Mouse (Mus musculus) lung, postnatal 25 days (tissue): ENCODE data around the gene Wwp2.

Source experiments
- DNase-seq: peaks from one replicate; pipeline ENCODE4 v3.0.0; 2022; ENCODE audit warnings: low spot score

Gene Wwp2

DNA sequence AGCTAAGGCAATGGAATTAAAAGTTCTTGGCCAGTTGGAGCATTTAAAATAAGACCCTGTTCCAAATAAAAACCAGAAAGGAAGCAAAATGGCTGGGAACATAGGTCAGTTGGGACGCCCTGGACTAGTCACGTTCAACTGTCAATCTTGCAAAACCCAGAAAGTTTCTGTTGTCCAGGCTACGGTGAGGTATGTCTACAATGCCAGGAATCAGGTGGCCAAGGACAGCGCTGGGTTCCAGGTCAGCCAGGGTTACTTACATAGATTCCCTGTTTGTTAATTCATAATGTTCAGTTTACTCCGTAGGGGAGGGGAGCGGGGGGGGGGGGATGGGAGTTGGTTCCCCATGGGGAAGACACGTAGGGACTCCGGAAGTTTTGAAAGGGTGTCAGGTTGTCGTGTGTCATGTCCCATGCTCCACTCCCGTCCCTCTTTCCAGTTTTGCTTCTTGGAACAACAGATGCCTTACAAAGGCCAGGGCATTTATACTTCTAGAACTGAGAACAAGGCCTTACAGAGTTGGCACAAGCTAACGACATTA, 674 bp upstream of the Wwp2 start:
- DNase-seq: no peak

DNA sequence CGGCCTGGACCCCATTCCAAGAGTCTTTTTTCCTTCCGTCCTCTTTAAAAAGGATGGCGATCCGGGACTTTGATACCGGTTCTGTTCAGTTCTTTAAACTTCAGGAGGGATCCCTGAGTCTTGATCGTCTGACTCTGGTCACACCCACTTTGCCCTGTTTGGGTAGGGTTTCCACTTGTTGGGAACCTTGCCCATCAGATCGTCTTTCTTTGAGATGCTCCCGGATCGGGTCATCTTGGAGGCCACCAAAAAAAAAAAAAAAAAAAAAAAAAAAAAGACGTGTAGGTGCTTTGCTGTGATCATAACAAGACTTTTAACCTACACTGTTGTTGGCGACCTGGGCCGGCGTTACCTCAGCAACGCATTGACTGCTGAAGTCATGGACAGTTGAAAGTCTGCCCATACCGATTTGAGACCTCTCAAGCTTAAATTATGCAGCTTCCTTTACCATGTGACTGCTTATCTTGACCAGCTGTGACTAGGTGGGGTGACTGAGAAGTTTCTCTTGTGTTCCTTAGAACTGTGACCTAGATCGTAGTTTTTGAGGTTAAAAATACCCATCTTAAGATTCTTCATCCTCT, 766 bp downstream of the Wwp2 start:
- peak; percentile 21 for DNase-seq

DNA sequence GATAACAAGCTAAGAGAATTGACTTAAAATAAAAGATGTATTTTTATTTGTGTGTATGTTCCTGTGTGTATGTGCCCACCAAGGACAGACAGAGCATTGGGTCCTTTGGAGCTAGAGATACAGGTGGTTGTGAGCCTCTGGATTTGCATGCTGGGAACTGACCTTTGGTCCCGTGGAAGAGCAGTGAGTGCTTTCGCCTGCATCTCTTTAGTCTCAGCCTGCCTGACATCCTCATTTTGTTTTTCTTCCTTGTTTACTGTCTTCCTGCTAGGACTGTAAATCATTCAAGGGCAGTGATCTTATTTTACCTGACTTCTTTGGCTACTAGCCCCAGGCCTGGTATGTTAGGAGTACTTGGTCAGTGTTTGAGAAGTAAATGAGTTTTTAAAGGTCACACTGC, 1.5 kb downstream of the Wwp2 start:
- no peak for DNase-seq

DNA sequence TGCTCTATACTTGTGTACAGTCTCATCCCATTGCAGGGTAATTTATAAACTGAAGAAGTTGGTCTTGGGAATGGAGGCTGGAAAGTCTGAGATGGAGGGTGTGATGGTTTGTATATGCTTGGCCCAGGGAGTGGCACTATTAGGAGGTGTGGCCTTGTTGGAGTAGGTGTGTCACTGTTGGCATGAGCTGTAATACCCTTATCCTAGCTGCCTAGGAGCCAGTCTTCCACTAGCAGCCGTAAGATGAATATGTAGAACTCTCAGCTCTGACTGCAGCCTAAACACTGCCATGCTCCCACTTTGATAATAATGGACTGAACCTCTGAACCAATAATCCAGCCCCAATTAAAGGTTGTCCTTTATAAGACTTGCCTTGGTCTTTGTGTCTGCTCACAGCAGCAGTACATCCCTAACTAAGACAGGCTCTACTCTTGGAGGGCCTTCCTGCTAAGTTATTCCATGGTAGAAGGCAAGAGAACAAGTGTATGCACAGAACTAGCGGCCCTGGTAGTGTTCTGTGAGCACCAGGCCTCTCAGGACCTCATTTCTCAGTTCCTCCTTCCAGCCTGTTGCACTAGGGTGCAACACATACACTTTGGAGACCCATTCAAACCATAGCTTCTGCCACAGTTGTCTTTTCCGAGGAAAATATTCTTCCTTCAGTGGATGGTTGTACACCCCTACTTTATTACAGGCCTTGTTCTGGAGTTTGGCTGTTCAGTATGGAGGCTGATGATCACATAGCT, 3.9 kb downstream of the Wwp2 start:
- DNase-seq: no peak

DNA sequence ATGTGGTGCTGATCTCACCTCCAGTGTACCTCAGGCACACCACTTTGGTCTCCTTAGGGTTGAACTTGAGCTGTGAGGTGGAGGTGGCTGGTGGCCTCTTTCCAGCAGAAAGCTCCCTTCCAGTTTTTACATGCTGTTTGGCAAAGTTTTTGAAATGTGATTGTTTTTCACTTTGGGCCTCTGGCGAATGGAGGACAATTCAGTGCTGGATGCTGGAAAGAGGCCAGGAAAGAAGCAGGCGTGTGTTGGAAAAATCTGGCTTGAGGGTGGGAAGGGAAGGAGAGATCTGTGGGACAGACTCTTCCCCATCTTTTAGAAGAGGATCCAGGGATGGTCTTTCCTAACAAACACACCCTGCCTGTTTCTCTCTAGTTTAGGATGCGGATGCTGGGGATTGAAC, 8.5 kb downstream of the Wwp2 start:
- DNase-seq: no peak

DNA sequence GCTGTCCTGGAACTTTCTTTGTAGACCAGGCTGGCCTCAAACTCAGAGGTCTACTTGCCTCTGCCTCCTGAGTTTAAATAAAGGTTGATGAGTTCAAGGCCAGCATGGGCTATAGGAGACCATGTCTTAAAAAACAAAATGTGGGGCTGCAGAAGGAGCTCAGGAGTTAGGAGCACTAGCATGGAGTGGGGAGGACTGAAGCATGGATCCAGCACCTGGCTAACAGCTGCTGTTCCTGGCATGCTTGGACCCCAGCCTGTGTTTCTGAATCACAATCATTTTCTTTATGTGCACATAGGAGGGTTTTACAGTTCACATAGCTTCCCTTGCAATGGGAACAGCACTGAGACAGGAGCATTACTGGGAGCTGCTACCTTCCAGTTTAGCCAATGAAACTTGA, 11.5 kb downstream of the Wwp2 start:
- DNase-seq: no peak

DNA sequence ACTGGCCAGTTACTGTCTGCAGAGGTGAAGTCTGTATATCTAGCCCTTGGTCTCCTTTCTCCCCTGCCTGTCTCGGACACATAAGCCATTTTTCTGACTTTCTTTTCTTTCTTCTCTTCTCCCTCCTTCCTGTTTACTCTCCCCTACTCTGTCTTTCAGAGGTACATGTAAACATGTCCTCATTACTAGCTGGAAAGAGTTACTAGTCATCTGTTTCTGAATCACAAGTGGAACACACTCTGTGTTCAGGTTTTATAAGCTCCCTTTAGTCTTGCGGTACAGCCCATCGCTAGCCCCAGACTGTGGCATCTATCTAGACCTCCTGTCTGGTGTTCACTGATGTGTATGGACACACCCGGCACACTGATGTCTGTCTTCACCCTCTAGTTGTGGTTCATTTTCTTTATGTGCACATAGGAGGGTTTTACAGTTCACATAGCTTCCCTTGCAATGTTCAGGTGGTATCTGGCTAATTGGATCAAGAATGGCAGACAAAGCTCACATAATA, 12.3 kb downstream of the Wwp2 start:
- DNase-seq: no peak

DNA sequence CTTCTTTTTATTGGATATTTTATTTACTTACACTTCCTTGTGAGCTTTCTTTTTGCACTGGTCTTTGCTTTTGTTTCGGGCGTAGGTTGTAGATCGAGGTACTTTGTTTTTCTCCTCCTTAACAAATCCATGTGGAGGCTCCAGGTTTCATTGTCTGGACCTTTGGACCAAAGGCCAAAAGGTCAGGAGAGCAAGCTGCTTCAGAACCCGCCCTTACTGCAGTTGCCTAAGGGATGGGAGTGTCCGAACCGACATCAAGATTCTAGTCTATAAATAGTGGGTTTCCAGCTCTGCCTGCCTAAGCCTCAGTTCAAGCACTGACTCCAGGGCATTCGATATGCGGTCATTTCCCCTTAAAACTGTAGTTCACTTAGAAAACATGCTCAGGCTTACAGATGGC, 13.0 kb downstream of the Wwp2 start:
- no peak for DNase-seq

DNA sequence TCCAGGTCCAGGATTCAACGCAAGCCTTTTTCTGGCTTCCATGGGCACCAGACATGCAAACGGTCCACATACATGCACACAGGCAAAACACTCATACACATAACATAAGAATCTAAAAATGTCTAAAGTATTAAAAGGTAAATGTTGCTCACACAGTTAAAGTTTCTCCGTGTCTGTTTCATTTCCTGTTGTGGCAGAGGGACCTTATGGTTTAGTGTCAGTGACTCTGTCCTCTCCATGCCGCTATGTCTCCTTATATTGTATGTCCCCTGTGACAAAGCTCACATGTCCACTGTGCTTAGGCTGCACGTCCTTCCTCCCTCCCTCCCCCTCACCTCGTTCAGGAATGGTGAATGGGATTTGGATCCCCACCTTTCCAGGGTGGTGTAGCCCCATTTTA, 13.5 kb downstream of the Wwp2 start:
- DNase-seq: no peak

DNA sequence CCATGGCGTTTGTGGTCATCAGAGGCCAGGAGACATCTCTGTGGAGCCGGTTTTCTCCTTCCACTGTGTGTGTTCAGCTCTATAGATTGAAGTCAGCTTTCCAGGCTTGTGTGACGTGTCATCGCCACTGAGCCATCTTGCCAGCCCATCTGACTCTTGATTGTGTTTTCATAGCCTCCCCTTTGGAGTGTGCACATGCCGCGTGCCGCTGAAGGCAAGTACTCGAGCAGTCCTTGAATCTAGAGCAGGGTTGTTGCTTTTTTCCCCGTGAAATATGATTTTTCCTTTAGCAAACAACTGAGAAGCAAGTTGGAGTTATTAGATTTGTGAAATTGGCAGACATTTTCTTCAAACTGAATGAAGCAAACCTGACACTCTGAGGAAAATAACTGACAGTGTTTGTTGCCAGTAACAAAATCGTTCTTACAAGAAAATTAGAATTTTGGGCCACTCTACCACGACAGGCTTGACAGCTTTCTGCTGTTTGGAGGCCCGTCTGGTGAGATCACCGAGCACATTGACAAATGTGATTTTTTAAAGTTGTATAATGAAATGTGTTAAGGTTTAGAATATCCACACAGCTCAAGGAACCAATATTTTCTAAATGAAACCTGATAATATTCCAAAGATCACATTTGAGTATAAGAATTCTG, 15.4 kb downstream of the Wwp2 start:
- no peak for DNase-seq

DNA sequence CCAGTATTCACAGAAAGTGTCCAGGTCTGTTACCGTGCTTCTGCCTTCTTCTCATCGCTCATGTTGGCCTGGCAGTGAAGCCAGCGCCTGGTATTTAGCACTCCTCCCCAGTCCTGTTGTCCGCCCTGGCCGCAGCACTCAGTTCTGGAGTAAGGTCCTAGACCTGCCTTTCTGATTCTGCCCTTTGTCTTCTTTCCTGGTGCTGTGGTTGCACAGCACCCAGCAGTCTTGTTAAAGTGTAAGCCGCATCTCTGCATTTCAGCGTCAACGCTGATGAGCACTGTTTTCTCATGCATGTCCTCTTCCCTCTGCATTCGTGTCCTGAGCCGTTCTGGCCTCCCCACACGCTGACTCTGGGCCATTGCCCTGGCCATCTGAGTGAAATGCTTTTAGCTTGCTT, 17.2 kb downstream of the Wwp2 start:
- DNase-seq: no peak

DNA sequence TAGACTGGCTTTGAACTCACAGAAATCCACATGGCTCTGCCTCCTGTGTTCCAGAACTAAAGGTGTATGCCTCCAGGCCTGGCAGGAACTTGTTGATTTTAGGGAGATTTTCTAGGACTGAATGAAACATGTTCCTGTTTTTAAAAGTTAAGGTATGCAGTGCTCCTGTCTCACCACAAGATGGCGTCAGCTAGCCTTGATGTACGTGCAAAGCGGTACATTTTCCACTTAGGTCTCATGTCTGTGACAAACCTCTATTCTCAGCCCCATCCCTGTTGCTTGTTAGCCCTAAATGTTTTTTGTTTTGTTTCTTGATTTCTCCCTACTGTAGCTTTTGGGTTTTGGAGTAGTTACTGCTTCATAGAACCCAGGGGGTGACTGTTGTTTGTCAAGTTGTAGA, 19.1 kb downstream of the Wwp2 start:
- DNase-seq: peak; percentile 41

DNA sequence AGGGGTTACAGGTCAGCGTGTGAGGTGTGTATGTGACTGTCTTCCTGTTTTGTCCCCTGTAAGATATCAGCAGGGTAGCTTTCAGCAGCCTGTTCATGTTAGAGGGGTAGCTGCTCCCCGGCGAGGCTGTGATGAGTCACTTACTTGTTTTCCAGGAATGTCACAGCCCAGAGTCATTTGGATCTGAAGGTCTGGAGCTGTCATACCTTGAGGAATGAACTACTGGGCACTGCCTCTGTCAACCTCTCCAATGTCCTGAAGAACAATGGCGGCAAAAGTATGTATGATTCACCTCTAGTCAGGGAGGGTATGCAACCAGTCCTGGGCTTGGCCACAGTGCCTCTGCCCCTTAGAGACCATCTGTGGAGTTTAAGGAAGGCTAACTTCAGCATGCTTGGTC, 21.6 kb downstream of the Wwp2 start:
- DNase-seq: no peak

DNA sequence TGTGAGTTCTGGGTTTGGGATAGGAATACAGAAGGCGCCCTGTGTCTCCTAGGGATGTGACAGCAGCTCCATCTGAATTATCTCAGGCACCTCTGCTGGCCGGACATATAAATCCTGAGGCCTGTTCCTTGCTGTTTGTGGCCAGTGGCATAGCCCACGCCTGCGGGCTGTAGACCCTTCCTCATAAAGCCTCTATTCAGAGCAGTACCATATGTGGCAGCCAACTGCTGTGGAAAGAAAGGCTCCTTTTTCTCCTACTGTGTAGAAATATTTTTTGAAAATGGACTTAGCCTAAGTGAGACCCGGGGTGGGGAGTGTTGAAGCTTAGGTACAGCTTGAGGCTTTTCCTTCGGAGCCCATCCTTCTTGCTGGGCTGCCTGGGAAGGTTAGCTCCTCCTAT, 22.1 kb downstream of the Wwp2 start:
- no peak for DNase-seq

DNA sequence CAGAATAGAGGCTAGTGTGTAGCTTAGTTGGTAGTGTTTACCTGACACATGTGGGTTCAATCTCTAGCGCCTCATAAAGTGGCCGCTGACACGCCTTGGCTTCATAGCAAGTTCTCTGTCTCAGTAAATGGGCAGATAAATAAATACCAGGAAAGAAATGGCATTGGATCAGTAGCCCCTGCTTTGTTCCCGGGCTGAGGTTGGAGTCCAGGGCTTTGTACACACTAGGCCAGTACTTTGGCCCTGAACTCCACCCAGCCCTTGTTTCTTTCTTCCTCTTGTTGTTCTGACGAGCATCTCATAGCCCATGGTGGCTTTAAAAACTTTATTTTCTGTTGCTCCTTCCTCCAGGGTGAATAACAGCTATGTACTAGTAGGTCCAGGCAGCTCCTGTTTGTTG, 26.3 kb downstream of the Wwp2 start:
- DNase-seq: no peak

DNA sequence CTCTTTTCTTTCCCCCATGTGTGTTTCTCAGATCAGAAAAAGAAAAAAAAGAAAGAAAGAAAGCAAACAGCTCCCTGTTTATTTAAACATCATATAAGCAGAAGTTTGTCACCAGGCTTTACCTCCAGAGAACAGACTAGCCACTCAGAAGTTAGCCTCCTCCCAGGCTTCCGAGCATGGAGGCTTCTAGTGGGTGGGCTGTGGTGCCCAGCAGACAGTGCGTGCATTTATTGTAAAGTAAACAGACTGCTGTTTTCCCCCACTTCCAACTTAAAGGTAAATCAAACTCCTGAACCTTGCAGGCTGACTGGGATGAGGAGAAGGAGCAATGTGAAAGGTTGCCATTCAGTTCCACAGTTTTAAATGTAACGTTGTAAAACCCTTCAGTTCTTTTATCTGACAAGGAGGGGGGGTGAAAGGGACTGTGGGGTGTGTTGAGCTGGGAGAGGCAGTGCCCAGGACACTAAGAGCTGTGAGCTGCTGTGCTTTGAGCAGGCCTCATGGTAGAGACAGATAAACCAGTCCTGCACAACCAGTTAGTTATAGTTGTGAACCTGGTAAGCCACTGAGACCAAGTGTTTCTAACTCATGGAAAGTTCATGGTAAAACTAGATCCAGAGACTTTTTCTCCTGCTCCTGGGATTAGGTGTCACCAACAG, 29.3 kb downstream of the Wwp2 start:
- DNase-seq: no peak

DNA sequence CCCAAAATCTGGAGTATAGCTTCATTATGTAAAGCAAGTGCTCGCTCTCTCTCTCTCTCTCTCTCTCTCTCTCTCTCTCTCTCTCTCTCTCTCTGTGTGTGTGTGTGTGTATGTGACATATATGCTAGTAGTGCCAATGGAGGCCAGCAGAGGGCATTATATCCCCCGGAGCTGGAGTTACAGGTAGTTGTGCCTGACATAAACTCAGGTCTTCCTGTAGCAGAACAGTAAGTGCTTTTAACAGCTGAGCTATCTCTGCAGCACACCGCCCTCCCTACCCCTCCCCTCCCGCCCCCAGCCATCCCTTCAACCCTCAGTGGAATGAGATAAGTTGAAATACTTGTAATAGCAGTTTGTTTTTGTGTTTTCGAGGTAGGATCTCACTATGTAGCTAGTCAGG, 30.5 kb downstream of the Wwp2 start:
- DNase-seq: no peak

DNA sequence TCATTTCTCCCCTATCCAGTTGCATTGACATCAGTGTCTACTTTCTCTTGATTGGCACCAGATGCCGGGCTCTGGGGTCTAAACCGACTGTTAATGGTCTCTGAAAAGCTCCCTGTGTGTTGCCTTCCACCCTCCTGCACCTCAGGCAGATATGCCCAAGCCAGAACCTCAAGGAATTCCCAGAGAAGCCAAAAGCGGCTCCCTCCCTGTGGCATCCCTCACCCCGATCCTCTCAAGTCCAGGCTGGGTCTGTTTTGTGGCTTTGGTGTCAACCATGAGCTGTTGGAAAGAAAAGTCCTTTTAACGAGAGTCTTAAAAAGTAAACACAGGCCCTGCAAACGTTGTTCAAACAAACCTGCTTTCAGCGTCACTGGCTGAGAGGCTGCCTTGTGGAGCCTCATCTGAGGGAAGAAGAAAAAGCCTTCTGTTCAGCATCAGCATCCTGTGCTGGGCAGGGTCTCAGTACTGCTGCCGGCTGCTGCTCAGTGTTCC, 32.7 kb downstream of the Wwp2 start:
- no peak for DNase-seq

DNA sequence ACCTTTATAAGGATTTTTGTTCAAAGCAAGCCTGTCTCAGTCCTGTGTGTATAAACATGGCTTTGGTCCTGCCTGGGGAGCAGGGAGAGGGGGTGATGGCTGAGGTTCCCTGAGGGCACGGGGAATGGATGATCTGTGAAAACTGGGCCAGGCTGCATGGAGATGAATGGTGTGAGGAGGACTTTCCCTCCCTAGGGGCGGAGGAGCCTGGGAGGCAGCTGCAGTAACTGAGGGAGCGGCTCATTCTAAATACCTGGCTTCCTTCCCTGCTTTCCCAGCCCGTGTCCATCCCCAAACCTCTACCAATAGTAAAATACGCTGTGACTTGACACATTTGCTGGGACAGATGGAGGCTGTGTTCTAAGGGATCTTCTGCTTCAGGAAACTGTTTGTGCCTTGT, 34.1 kb downstream of the Wwp2 start:
- no peak for DNase-seq

DNA sequence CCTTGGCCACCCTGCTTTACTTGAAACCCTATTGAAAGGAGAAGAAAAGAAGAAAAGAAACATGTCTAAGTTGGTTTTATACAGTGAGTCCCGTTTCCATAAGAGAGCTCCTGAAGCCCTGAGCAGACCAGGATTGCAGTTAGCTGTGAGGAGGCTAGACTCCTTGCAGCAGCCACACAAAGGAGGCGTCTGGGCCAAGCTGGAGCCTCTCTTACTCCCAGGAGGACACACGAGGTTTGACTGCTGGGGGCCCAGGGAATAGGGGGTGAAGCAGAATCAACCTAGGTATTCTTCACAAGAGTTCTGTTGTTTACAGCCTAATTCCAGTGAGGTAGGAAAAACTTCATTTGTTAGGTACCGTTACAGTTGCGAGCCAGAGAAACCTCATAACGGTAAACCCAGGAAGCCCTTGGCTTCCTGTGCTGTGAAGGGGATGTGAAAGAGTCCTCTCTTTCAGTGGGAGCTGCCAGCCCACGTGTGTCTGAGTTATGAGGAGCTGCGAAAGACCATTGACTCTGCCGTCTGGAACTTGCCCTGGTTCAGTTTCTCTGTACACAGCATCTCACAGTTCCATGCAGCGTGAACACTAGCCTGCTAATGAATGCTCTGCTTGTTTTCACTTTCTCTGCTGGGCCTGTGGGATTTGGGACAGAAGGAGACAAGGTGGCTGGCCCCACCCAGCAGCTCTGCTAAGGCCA, 36.4 kb downstream of the Wwp2 start:
- DNase-seq: no peak

DNA sequence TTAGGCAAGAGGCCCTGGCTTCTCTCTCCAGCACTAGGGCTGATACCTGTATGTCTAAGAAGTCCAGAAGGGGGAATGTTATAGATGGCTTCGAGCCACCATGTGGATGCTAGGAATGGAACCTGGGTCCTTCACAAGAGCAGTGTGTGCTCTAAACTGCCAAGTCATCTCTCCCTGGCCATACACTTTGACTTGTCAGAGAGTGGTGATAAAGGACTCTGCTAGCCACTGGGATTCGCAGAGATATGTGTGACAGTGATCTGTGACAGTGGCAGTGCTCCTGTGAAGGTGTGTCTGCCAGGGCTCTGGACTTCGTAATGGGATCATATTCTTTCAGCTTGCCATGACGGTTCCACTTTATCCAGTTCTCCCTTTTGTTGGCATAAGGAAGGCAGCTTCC, 37.2 kb downstream of the Wwp2 start:
- DNase-seq: no peak

DNA sequence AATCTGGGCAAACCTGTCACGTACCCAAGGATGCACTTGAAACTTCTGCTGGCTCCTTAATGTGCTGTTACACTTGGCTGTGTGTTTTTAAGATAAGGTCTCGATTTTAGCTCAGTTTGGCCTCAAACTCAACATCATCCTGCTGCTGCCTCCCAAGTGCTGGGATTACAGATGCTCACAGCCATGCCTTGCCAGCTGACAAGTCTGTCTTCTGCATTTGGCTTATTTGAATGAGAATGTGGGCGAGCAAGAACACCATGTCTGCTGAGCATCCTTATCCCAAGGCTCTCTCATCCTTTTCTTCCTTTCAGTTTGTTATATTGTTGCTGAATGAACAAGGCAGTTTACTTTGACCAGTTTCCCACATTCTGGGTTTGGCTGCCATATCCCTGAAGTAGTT, 39.4 kb downstream of the Wwp2 start:
- DNase-seq: no peak
